Mouse (Mus musculus) spleen, adult 2 months (tissue): Measurements from ENCODE around the gene Dnase2b.

ENCODE experiments used
- CTCF ChIP-seq: fragments of 200-500 bp; IDR thresholded peaks from 2 replicates; pipeline ENCODE4 v1.5.1; 2011; ENCODE audit warnings: mild to moderate bottlenecking, inconsistent platforms; ENCODE audit not compliant: insufficient read depth, insufficient read length, insufficient replicate concordance; ENCODE audit errors: extremely low read depth
- POLR2A ChIP-seq: fragments of 200-500 bp; IDR thresholded peaks from 2 replicates; pipeline ENCODE4 v1.6.1; 2011; ENCODE audit warnings: low read depth, low read length, inconsistent platforms

- TF ChIP-seq CTCF: no peak
- no peak for TF ChIP-seq POLR2A
These were observed 48.0 kb downstream of the Dnase2b start for GRCm38 (mm10) chr3:146567366-146567765.
